Mouse (Mus musculus) embryonic fibroblast, embryonic 13.5 days (primary cell): Measurements from ENCODE around the gene Nrcam.

Source experiments
- CTCF ChIP-seq: IDR thresholded peaks from 2 replicates; pipeline ENCODE4 v1.5.1; 2011; ENCODE audit warnings: mild to moderate bottlenecking, control low read depth, low read length, moderate library complexity, borderline replicate concordance; ENCODE audit not compliant: insufficient read depth
- POLR2A ChIP-seq: IDR thresholded peaks from 2 replicates; pipeline ENCODE4 v1.6.1; 2011; ENCODE audit warnings: low read depth, mild to moderate bottlenecking, control low read depth, low read length, moderate library complexity

GRCm38 (mm10) chr12:44315212-44315611, 13.5 kb upstream of the Nrcam start:
- TF ChIP-seq POLR2A (no peak), CTCF (no peak)
